Mouse (Mus musculus): ENCODE results near the gene Klhl6.
"Not testable (repeated sequence)": the region's sequence is repeated elsewhere in the genome, so short reads cannot be mapped to it uniquely, and the experiment has no call there.

Klhl6 gene

GRCm38 (mm10) chr16:19982537-19983257, at the start of gene Klhl6:
Gene Klhl6, minus strand, starts transcription at chr16:19983037.
- DNase-seq (ENCODE audit: low read depth) = peak; percentile 84

GRCm38 (mm10) chr16:20027241-20027640, 44.4 kb upstream of the Klhl6 start:
- DNase-seq (ENCODE audit: low read depth) = not testable (repeated sequence)

- DNase-seq (ENCODE audit: low read depth) = no peak
Observed at GRCm38 (mm10) chr16:20022821-20023220, 40.0 kb upstream of the Klhl6 start.

GRCm38 (mm10) chr16:20021848-20022247, 39.0 kb upstream of the Klhl6 start:
- DNase-seq (ENCODE audit: low read depth) = no peak

GRCm38 (mm10) chr16:20012647-20013046, 29.8 kb upstream of the Klhl6 start:
- DNase-seq (ENCODE audit: low read depth) = no peak

- DNase-seq (ENCODE audit: low read depth) = no peak
Observed at GRCm38 (mm10) chr16:20006066-20006465, 23.2 kb upstream of the Klhl6 start.

GRCm38 (mm10) chr16:20000286-20000685, 17.4 kb upstream of the Klhl6 start:
- DNase-seq (ENCODE audit: low read depth) = peak; percentile 20

- DNase-seq (ENCODE audit: low read depth) = no peak
Observed at GRCm38 (mm10) chr16:19997616-19998015, 14.8 kb upstream of the Klhl6 start.

GRCm38 (mm10) chr16:19996913-19997312, 14.1 kb upstream of the Klhl6 start:
- not testable (repeated sequence) for DNase-seq (ENCODE audit: low read depth)

- no peak for DNase-seq (ENCODE audit: low read depth)
Observed at GRCm38 (mm10) chr16:19995818-19996217, 13.0 kb upstream of the Klhl6 start.

- DNase-seq (ENCODE audit: low read depth) = no peak
Observed at GRCm38 (mm10) chr16:19993278-19993677, 10.4 kb upstream of the Klhl6 start.

GRCm38 (mm10) chr16:19990536-19990935, 7.7 kb upstream of the Klhl6 start:
- DNase-seq (ENCODE audit: low read depth) = no peak

- no peak for DNase-seq (ENCODE audit: low read depth)
Observed at GRCm38 (mm10) chr16:19987589-19987988, 4.8 kb upstream of the Klhl6 start.

GRCm38 (mm10) chr16:19984884-19985643, 2.2 kb upstream of the Klhl6 start:
- peak; percentile 57 for DNase-seq (ENCODE audit: low read depth)

- DNase-seq (ENCODE audit: low read depth) = no peak
Observed at GRCm38 (mm10) chr16:19983559-19983958, 722 bp upstream of the Klhl6 start.

GRCm38 (mm10) chr16:19981684-19982083, 1.2 kb downstream of the Klhl6 start:
- DNase-seq (ENCODE audit: low read depth) = peak; percentile 42

- peak; percentile 64 for DNase-seq (ENCODE audit: low read depth)
Observed at GRCm38 (mm10) chr16:19981006-19981405, 1.8 kb downstream of the Klhl6 start.

GRCm38 (mm10) chr16:19979755-19980154, 3.1 kb downstream of the Klhl6 start:
- no peak for DNase-seq (ENCODE audit: low read depth)

- peak; percentile 68 for DNase-seq (ENCODE audit: low read depth)
Observed at GRCm38 (mm10) chr16:19977282-19977681, 5.6 kb downstream of the Klhl6 start.

- peak; percentile 45 for DNase-seq (ENCODE audit: low read depth)
Observed at GRCm38 (mm10) chr16:19976825-19977224, 6.0 kb downstream of the Klhl6 start.

- DNase-seq (ENCODE audit: low read depth) = peak; percentile 36
Observed at GRCm38 (mm10) chr16:19975432-19975831, 7.4 kb downstream of the Klhl6 start.

- no peak for DNase-seq (ENCODE audit: low read depth)
Observed at GRCm38 (mm10) chr16:19973480-19973879, 9.4 kb downstream of the Klhl6 start.

- no peak for DNase-seq (ENCODE audit: low read depth)
Observed at GRCm38 (mm10) chr16:19972736-19973350, 10.0 kb downstream of the Klhl6 start.
